Mouse (Mus musculus) cerebellum, adult 9-11 months (tissue): Measurements from ENCODE around the gene Gmppa.

Source experiments
- DNase-seq: peaks from one replicate; pipeline ENCODE4 v3.0.0; 2022

Gene Gmppa

GRCm38 (mm10) chr1:75423780-75424390 is 11.8 kb upstream of the Gmppa start:
- DNase-seq = no peak

DNA sequence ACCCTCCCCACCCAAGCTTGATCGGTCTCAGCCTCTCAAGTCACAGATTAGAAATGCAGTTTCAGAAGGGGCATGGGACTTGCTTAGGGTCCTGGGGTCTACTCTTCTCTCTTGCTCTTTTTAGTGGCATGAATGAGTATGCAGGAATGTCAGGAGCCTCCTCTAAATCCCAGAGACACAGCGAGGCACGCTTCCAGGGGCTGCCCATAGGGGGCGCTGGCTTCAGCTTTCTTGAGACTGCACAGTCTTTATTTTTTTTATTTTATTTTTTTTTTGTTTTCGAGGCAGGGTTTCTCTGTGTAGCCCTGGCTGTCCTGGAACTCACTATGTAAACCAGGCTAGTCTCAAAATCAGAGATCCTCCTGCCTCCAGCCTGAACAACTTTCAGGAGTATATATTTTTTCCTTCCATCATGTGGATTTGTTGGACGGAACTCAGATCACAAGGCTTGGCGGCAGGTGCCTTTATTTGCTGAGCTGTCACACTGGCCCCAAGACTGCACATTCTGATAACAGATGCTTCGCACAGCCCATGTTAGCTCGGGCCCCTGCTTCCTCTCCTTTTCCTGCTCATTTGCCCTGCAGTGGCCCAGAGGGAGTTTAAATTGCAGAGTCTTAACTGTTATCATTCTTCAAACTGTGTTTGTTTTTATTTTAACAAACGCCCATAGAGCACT is 9.8 kb upstream of the Gmppa start:
- peak; percentile 79 for DNase-seq

- DNase-seq = peak; percentile 65
Observed at GRCm38 (mm10) chr1:75438782-75439181, 3.1 kb downstream of the Gmppa start.

DNA sequence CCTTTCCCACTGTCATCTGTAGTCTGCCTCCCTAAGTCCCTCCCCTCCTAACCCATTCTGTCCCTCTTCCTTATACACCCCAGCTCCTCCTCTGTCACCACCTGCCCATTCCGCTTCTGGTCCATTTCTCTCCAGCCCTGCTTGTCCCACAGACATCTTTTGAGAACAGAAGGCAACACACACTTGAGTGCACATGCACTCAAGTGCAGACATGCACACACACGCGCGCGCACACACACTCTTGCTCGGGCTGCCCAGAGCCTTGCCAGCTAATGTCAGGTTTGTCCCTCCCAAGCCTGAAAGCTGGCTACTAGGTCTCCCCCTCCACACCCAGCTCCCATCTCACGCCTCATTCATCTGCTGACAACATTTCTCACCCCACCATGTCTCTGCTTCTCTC is 4.9 kb downstream of the Gmppa start:
- DNase-seq = peak; percentile 84

DNA sequence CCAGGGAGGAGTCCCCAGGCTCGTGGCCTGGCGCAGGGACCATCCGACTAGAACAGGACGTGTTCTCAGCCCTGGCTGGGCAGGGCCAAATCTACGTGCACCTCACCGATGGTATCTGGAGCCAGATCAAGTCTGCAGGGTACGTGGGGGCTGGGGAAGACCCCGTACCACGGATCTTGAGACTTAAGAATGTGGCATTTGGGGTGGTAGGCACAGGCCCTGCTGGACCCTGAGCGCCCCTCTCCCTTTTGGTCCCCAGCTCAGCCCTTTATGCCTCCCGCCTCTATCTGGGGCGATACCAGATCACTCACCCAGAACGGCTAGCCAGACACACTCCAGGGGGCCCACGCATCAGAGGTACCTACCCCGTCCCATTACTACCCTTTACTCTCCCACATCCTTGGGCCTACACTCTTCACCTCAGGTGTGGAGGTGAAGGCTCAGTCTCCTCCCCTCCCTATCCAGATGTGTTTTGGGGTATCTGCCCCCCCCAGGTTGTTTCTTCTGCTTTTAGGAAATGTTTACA is 5.8 kb downstream of the Gmppa start:
- DNase-seq = peak; percentile 73

GRCm38 (mm10) chr1:75442171-75442570 is 6.4 kb downstream of the Gmppa start:
- DNase-seq = peak; percentile 86

DNA sequence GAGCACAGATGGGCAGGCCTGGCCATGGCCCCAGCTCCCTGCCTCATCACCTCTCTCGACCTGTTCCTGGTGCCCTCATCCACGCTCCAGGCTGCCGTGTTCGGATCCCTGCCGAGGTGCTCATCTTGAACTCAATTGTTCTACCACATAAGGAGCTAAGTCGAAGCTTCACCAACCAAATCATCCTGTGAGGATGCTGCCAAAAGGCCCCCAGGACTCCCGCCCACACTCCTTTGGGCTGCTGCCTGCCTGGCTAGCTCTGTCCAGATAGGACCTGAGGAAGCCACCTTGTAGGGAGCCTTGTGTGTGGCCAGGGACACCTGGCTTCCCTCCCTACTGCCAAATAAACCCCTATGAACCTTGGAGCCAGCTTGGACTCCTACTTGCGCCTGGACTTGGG is 7.1 kb downstream of the Gmppa start:
- peak; percentile 97 for DNase-seq

DNA sequence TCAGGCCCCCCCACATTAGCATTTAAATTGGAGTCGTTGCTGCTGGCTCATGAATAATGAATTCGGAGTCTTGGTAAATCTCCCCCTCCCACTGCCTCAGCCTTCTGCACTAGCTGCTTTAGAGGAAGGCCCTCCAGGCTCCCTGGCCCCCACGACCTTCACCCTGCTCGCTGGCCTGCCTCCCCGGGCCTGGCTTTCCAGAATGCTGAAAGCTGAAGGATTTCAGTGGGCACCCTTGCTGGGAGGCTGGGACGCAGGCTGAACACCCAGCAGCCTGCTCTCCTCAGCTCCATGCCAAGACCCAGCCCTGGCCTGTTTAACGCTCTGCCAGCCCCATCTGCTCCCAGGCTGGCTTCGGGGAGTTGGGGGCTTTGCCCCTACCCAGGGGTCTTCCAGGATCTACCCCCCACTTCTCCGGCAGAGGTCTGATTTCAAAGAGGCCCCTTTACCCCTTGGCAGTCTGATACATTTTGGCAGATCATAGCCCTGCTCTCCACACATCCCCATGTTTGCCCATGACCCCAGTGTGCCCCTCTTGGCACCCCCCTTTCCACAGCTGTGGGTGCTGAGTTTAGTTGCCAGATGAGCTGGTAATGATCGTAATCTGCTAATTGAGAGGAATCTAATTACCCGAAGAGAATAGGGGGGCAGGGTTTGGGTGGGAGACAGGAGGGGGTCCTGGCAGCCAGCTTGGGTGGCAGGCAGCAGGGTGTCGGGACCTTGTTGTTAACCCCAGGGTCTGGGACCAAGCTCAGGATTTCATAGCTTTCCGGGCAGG is 7.7 kb downstream of the Gmppa start:
- DNase-seq = peak; percentile 88

DNA sequence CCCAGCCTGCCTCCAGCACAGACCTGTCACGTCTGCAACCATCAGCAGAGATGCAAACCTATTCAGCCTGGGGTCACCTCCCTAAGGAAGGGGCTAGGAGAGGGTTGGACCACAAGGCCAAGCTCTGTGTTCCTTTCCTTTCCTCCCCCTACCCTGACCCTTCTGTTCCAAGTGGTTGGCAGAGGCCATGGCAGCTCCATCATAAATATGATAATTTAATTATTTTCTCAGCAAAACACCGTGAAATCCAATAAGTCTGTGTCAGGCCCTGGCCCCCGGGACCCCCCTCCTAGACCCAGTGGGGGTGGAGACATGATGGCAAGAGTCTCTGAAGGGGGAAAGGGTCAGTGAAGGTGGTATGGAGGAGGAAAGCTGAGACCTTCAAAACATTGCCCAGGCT is 8.5 kb downstream of the Gmppa start:
- DNase-seq = peak; percentile 71

DNA sequence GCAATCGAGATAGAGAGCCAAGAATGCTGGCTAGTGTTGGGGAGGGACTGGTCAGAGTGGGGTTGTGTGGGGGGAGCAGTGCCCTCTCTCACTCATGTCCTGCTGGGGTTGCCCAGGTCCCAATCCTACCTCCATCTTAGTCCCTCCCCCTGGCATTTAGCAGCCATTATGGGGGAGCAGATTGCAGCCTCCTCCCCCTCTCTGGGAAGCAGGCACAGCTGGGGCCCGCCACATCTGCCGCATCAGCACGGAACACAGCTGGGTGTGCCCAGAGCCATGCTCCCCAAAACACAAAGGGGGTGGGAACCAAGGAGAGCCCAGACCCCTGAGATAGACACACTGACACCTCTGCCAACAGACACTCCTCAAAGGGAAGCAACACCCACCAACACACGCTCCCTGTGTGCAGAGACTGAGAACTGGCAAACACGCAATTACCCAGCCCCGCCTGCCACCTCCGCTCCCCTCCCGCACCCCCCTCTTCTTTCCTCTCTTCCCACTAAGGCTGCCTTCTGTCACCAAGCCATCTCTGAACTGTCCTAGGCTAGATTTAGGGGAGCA is 9.5 kb downstream of the Gmppa start:
- peak; percentile 81 for DNase-seq

GRCm38 (mm10) chr1:75445751-75446611 is 10.3 kb downstream of the Gmppa start:
- peak; percentile 90 for DNase-seq

- DNase-seq = peak; percentile 65
Observed at GRCm38 (mm10) chr1:75446656-75447055, 10.9 kb downstream of the Gmppa start.

DNA sequence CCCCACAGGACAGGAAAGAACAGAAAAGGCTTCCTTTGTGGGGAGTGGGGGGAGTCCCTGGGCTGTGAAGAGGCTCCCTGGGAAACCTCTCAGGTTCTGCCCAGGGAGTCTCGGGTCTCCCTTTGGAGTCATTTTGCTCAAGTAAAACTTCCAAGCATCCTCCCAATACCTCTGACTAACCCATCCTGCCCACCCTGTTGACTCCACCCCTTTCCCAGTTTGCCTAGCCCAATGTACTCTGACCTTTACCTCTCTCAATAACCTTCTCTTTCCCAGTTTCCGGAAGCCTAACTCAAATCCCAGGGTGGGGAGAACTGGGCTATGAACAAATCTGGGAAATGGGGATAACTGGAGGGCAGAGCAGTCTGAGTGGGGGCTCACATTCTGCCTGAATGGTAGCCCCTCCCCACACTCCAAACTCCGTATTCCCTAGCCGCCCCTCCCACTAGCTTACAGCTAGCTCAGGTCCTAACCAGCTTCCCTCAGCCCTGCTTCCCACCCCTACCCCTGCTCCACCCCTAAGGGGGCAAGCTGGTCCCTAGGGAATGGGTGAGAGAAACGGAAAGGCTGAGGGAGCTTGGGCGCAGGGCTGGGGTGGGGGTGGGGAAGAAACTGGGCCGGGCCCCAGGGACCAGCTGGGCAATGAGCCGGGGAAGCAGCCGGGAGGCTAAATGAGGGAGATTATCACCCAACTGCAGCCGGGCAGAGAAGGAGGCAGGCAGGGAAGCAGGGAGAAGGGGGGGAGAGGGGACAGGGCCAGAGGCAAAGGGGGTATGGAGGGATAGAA is 11.7 kb downstream of the Gmppa start:
- DNase-seq = peak; percentile 53

DNA sequence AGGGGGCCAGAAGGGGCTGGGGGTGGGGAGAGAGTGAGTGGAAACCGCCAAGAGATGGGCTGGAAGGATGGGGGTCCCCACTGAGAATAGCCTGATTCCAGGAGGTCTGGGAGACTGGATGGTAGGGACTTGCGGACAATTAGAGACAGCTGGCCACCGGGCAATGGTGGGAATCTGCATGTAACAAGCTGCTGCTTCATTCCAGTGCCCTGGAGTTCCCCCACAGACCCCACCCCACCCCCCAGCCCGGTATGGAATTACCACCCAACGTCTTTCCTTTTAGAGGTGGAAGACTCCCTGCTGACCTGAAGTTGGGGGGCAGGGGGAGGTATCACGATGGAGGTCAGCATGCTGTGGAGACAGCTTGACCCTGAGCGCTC is 12.3 kb downstream of the Gmppa start:
- peak; percentile 41 for DNase-seq

- DNase-seq = peak; percentile 46
Observed at GRCm38 (mm10) chr1:75448937-75449336, 13.2 kb downstream of the Gmppa start.

GRCm38 (mm10) chr1:75449377-75450135 is 13.8 kb downstream of the Gmppa start:
- DNase-seq = no peak

DNA sequence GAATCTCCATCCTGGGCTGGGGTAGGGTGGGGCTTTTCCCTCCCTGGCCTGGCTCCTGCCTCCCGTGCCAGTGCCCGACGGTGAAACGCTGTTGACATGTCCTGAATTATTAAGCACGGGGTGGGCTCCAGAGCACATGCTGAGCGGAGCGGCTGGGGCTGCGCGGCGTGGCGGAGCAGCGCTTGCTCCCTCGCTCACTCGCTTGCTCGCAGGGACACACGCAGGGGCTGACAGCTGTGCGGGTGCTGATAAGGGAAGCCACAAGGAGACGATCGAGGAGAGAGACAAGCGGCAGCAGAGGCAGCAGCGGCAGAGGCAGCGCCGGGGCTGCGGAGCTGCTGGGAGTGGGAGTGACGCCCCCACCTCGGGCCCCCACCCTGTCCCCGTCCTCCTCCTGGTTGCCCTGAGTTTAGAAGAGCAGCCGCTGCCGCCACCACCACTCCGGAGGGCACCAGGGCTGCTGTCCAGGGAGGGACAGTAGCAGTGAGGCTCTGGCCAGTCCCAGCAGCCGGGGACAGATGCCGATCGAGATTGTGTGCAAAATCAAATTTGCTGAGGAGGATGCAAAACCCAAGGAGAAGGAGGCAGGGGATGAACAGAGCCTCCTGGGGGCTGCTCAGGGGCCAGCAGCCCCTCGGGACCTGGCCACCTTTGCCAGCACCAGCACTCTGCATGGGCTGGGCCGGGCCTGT is 14.7 kb downstream of the Gmppa start, which contains the start of gene Asic4:
TSS of gene Asic4 (plus strand) at position 123 of the 692 bp plus-strand sequence.
- no peak for DNase-seq

DNA sequence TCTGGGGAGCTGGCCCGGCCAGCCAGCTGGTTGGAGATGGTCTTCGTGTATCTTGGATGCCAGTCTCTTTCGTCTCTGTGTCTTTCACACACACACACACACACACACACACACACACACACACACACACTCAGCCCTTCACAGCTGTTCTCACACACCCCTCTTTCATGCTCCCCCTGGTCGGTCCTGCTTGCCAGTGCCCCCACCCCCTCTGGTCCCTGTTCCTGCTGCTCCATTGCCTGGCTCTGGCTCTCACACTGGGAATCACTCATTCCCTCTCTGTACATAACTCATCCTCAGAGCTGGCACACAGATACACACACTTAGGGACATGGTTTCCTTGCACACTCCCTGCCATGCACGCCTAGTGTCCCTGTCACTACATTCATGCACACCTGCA is 16.2 kb downstream of the Gmppa start:
- no peak for DNase-seq

DNA sequence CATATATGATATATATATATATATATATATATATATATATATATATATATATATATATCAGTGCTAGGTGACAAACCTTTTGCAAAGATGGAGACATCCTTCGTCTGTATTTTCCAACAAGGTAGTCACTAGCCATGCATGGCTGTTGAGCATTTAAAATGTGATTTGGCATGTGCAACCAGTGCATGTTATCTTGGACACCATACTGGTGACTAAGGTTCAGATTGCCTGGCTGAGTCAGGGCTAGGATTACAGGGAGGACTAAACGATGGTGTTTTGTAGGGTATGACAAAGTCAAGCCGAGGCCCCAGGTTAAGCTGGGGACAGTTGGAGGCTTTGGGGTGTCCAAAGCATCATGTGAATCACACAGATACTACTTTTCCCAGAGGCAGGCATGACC is 19.7 kb downstream of the Gmppa start:
- no peak for DNase-seq

DNA sequence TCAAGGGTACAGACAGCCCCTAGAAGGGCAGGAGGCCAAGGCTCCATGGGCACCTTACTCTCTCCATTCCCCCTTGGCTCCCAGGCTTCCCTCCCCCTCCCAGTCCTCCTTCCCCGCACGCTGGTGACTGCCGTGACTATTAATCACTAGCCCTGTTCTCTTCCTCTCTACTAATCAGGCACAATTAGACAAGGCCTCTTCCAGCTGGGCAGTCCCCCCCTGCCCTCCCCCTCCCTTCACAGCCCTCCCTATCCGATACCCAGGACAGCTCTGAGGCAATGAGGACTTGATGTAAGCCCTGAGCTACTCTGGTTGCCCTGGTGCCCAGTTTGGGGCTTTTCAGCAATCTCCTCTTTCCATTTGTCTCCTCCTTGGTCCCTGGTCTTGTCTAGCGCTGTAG is 20.2 kb downstream of the Gmppa start:
- no peak for DNase-seq
